ENCODE assay signal across 9 mouse cellular contexts in the genomic region with DNA sequence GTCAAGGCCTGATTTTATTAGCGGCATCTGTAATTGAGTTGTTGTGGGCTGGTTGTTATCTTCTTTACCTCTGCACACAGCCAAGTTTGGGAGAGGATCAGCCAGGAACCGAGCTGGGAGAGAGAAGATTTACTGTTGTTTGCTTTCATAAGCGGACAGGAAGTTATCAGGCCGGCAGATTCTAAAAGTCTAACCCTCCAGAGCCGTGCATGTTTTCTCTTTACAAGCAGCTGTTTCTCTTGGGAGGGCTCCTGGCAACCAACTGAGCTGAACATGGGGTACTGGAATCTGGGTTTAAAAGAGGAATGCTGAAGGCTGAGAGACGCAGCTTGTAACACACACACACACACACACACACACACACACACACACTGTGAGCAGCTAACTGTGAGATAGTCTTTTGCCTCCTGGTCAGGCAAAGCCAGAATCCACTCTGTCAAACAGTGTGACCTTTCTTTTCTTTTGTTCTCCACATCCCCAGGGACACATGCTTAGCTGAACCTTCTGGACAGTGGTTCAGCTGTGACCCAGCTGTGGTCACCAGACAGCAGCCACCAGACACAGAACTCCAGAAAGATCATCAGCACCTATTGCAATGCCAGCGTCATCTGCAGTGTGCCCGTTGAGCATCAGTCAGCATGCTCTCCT.
DNase-seq lines count a peak whose midpoint lies in the region; ATAC-seq lines count a peak whose summit lies in the region.
"Had no signal": no experiment of that assay in that cellular context is flagged by ENCODE, and none has a peak within 500 bp of the region (broad histone marks: within the 10 kb centered on the region; RNA-seq: fewer than 3 reads in every experiment).

No protein-coding gene starts in this region.

- H3K9me3 ChIP-seq in embryonic facial prominence, embryonic 15.5 days (replicated peaks): no peaks in the 10 kb centered on the region
- no peaks in the 10 kb centered on the region for H3K9me3 ChIP-seq in limb, embryonic 11.5 days (ENCODE audit: control insufficient read depth, low read length)
- H3K9me3 ChIP-seq: liver, embryonic 15.5 days had no signal

- no peaks in the 10 kb centered on the region for H3K36me3 ChIP-seq in embryonic facial prominence, embryonic 15.5 days
- no peaks in the 10 kb centered on the region for H3K36me3 ChIP-seq in limb, embryonic 11.5 days (ENCODE audit: control insufficient read depth, insufficient read depth, low read length)
- H3K36me3 ChIP-seq: liver, embryonic 15.5 days had no signal

- no peaks in the 10 kb centered on the region for H3K27me3 ChIP-seq in embryonic facial prominence, embryonic 15.5 days
- H3K27me3 ChIP-seq in limb, embryonic 11.5 days (ENCODE audit: control insufficient read depth, insufficient read depth, low read length): no peaks in the 10 kb centered on the region
- H3K27me3 ChIP-seq: liver, embryonic 15.5 days had no signal

- ATAC-seq in embryonic facial prominence, embryonic 15.5 days (ENCODE audit: insufficient number of reproducible peaks, low FRiP score, low TSS enrichment, low read depth): no peak; the same call in 1 of the 2 replicates
- 0 out of 2 replicates have a peak, but pooled peaks have one; percentile 39 for ATAC-seq in limb, embryonic 11.5 days (ENCODE audit: insufficient number of reproducible peaks, low FRiP score, low TSS enrichment, low read depth)

- intact Hi-C loops in left cerebral cortex, postnatal 25 days (cut with DNase I): no loop called here

- peaks cover 20% of the 10 kb centered on the region for H3K4me1 ChIP-seq in embryonic facial prominence, embryonic 15.5 days
- H3K4me1 ChIP-seq in limb, embryonic 11.5 days (ENCODE audit: control insufficient read depth, insufficient read depth, low read length): peaks cover 8% of the 10 kb centered on the region
- H3K4me1 ChIP-seq: liver, embryonic 15.5 days had no signal

- no peak overlapping the region for H3K9ac ChIP-seq in embryonic facial prominence, embryonic 15.5 days
- no peak overlapping the region for H3K9ac ChIP-seq in limb, embryonic 11.5 days (ENCODE audit: low read length)
- H3K9ac ChIP-seq: liver, embryonic 15.5 days had no signal

- no peak overlapping the region for H3K4me3 ChIP-seq in embryonic facial prominence, embryonic 15.5 days (replicated peaks)
- no peak overlapping the region for H3K4me3 ChIP-seq in limb, embryonic 11.5 days (ENCODE audit: low read depth, low read length)
- H3K4me3 ChIP-seq: liver, embryonic 15.5 days had no signal

- DNase-seq in adrenal gland, adult (ENCODE audit: inconsistent age in 2 of 2, low spot score in 1 of 2): peak; percentile 29 to 75
- DNase-seq in adrenal gland, adult 8-10 months: no peak
- peak; percentile 66 for DNase-seq in heart, postnatal 4 days
- DNase-seq in limb, embryonic 11.5 days (ENCODE audit: low spot score): no peak
- peak; percentile 31 for DNase-seq in ovary, postnatal 14 days (ENCODE audit: low spot score)
- no peak for DNase-seq in left cerebral cortex, postnatal 25 days (ENCODE audit: low spot score in 2 of 2)
- DNase-seq in thymus, postnatal 0 days (ENCODE audit: low spot score): no peak

- peak overlapping the region; percentile 28; the same call in 1 of the 2 replicates for H3K27ac ChIP-seq in embryonic facial prominence, embryonic 15.5 days (replicated peaks)
- H3K27ac ChIP-seq in limb, embryonic 11.5 days (replicated peaks; ENCODE audit: low read depth, low read length): no peak overlapping the region; the same call in 1 of the 2 replicates
- H3K27ac ChIP-seq: liver, embryonic 15.5 days had no signal

- WGBS in embryonic facial prominence, embryonic 15.5 days: 29% methylated on average over 8 of the region's 8 CpGs
- 38% methylated on average over 8 of the region's 8 CpGs for WGBS in limb, embryonic 11.5 days

- H3K4me2 ChIP-seq in embryonic facial prominence, embryonic 15.5 days (replicated peaks): no peak overlapping the region
- no peak overlapping the region for H3K4me2 ChIP-seq in limb, embryonic 11.5 days (ENCODE audit: low read depth, severe bottlenecking)
- H3K4me2 ChIP-seq: liver, embryonic 15.5 days had no signal

Comparison
In these comparisons a context has a peak if more than half of its experiments do, and no peak if none do; other contexts are left out.
1. DNase-seq: peak in adrenal gland, adult (2 of 2), heart, postnatal 4 days (single experiment) and ovary, postnatal 14 days (single experiment); none in adrenal gland, adult 8-10 months (single experiment), limb, embryonic 11.5 days (single experiment), left cerebral cortex, postnatal 25 days (0 of 2) and thymus, postnatal 0 days (single experiment).